Mouse (Mus musculus): ENCODE results near the gene Upf2. TPM values are rescaled to one million over a fixed set of nuclear protein-coding genes. Genes with fewer than 3 reads are reported as not detected.
"Not testable (repeated sequence)": the region's sequence is repeated elsewhere in the genome, so short reads cannot be mapped to it uniquely, and the experiment has no call there.

Gene Upf2
- polyA plus RNA-seq, 1 experiment from 2014 or later = 6.1 TPM

- ATAC-seq (replicated peaks; ENCODE audit: extremely low read depth, insufficient read depth, low FRiP score) = no peak
- 67% methylated on average over 19 of the region's 19 CpGs for WGBS
- Histone ChIP-seq H3K9ac (ENCODE audit: low read length) (no peak overlapping the region), H3K9me3 (replicated peaks; ENCODE audit: control insufficient read depth, low read length) (no peaks in the 10 kb centered on the region), H3K27me3 (ENCODE audit: control insufficient read depth, insufficient read depth, low read length) (no peaks in the 10 kb centered on the region), H3K4me2 (ENCODE audit: low read depth, low read length) (no peak overlapping the region), H3K27ac (ENCODE audit: low read length) (no peak overlapping the region), H3K36me3 (ENCODE audit: control insufficient read depth, insufficient read depth) (no peaks in the 10 kb centered on the region), H3K4me1 (ENCODE audit: control insufficient read depth, insufficient read depth, low read length) (peaks cover 7% of the 10 kb centered on the region), H3K4me3 (ENCODE audit: low read length) (no peak overlapping the region)
Observed at GRCm38 (mm10) chr2:6085622-6086530, 134.6 kb downstream of the Upf2 start.

GRCm38 (mm10) chr2:6087151-6087550, 135.9 kb downstream of the Upf2 start:
- Histone ChIP-seq H3K27me3 (ENCODE audit: control insufficient read depth, insufficient read depth, low read length) (no peaks in the 10 kb centered on the region), H3K4me3 (ENCODE audit: low read length) (no peak overlapping the region), H3K9ac (ENCODE audit: low read length) (no peak overlapping the region), H3K27ac (ENCODE audit: low read length) (no peak overlapping the region), H3K36me3 (ENCODE audit: control insufficient read depth, insufficient read depth) (no peaks in the 10 kb centered on the region), H3K4me1 (ENCODE audit: control insufficient read depth, insufficient read depth, low read length) (peaks cover 7% of the 10 kb centered on the region), H3K4me2 (ENCODE audit: low read depth, low read length) (no peak overlapping the region), H3K9me3 (replicated peaks; ENCODE audit: control insufficient read depth, low read length) (no peaks in the 10 kb centered on the region)
- ATAC-seq (replicated peaks; ENCODE audit: extremely low read depth, insufficient read depth, low FRiP score) = no peak
- 88% methylated on average over 5 of the region's 5 CpGs for WGBS

GRCm38 (mm10) chr2:6089941-6090340, 138.7 kb downstream of the Upf2 start:
- H3K27me3 ChIP-seq (ENCODE audit: control insufficient read depth, insufficient read depth, low read length); ATAC-seq (replicated peaks; ENCODE audit: extremely low read depth, insufficient read depth, low FRiP score); H3K4me3 ChIP-seq (ENCODE audit: low read length); H3K4me2 ChIP-seq (ENCODE audit: low read depth, low read length); H3K36me3 ChIP-seq (ENCODE audit: control insufficient read depth, insufficient read depth); H3K27ac ChIP-seq (ENCODE audit: low read length); H3K9me3 ChIP-seq (replicated peaks; ENCODE audit: control insufficient read depth, low read length); H3K4me1 ChIP-seq (ENCODE audit: control insufficient read depth, insufficient read depth, low read length); H3K9ac ChIP-seq (ENCODE audit: low read length): not testable (repeated sequence)
- WGBS = 81% methylated on average over 16 of the region's 16 CpGs

DNA sequence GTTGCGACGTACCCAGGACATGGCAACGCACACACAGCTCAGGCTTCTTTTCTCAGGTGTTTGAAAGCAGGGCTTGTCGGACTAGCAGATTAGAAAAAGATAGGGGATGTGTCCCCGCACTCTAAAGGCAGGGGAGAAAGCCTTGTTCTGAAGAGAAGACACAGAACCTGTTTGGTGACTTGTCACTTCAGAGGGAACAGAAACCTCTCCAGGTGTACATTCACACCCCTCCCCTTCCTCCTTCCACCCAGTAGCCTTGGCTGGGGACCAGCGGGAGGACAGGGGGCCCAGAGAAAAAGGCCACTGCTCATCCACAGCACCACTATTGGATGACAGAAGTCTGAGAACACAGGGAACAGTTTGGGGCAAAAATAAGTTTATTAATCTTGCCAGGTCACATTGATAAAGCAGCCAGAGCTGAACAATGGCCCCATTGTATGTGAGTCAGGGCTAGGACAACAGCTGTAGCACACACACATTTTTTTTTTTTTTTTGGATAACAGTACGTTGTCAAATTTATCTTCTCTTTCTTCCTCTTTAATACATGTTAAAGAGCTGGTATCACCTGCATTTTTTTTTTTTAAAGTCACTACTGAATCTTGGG, 145.9 kb downstream of the Upf2 start:
- Histone ChIP-seq H3K4me3 (ENCODE audit: low read length) (no peak overlapping the region), H3K36me3 (ENCODE audit: control insufficient read depth, insufficient read depth) (no peaks in the 10 kb centered on the region), H3K9me3 (replicated peaks; ENCODE audit: control insufficient read depth, low read length) (no peaks in the 10 kb centered on the region), H3K4me1 (ENCODE audit: control insufficient read depth, insufficient read depth, low read length) (peaks cover 31% of the 10 kb centered on the region), H3K9ac (ENCODE audit: low read length) (peak overlapping the region; percentile 9; the same call in 1 of the 2 replicates), H3K27me3 (ENCODE audit: control insufficient read depth, insufficient read depth, low read length) (no peaks in the 10 kb centered on the region; the same call in 1 of the 2 replicates), H3K27ac (ENCODE audit: low read length) (no peak overlapping the region), H3K4me2 (ENCODE audit: low read depth, low read length) (no peak overlapping the region)
- ATAC-seq (replicated peaks; ENCODE audit: extremely low read depth, insufficient read depth, low FRiP score) = no peak
- 50% methylated on average over 7 of the region's 7 CpGs for WGBS

DNA sequence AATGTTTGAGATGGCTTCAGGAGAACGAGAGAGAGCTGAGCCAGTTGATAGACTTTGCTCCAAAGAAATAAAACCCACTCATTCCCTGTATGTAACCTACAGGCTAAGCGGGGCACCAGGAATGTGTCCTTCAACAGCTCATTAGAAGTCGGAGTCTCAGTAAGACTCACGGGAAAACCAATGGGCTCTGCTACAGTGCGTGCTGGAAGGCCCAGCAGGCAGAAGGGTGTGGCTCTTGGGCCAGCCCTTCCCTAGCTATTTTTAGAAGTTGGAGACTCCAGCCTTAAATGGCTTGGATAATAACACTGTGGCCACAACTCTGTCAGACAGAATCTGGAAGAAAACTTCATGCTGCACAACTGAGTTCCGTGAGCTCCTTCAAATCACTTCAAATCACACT, 147.7 kb downstream of the Upf2 start:
- WGBS = 14% methylated on average over 6 of the region's 6 CpGs
- Histone ChIP-seq H3K4me3 (ENCODE audit: low read length) (no peak overlapping the region), H3K9ac (ENCODE audit: low read length) (peak overlapping the region; percentile 62), H3K4me1 (ENCODE audit: control insufficient read depth, insufficient read depth, low read length) (peaks cover 31% of the 10 kb centered on the region), H3K27ac (ENCODE audit: low read length) (peak overlapping the region; percentile 97), H3K9me3 (replicated peaks; ENCODE audit: control insufficient read depth, low read length) (no peaks in the 10 kb centered on the region), H3K27me3 (ENCODE audit: control insufficient read depth, insufficient read depth, low read length) (no peaks in the 10 kb centered on the region; the same call in 1 of the 2 replicates), H3K36me3 (ENCODE audit: control insufficient read depth, insufficient read depth) (no peaks in the 10 kb centered on the region), H3K4me2 (ENCODE audit: low read depth, low read length) (0 out of 2 replicates have a peak overlapping the region, but pooled peaks have one; percentile 10)
- peak; percentile 94 for ATAC-seq (replicated peaks; ENCODE audit: extremely low read depth, insufficient read depth, low FRiP score)

GRCm38 (mm10) chr2:6099443-6099842, 148.2 kb downstream of the Upf2 start:
- ATAC-seq (replicated peaks; ENCODE audit: extremely low read depth, insufficient read depth, low FRiP score) = no peak
- 52% methylated on average over 9 of the region's 9 CpGs for WGBS
- Histone ChIP-seq H3K4me3 (ENCODE audit: low read length) (no peak overlapping the region), H3K9ac (ENCODE audit: low read length) (peak overlapping the region; percentile 62), H3K9me3 (replicated peaks; ENCODE audit: control insufficient read depth, low read length) (no peaks in the 10 kb centered on the region), H3K27me3 (ENCODE audit: control insufficient read depth, insufficient read depth, low read length) (no peaks in the 10 kb centered on the region; the same call in 1 of the 2 replicates), H3K4me1 (ENCODE audit: control insufficient read depth, insufficient read depth, low read length) (peaks cover 31% of the 10 kb centered on the region), H3K36me3 (ENCODE audit: control insufficient read depth, insufficient read depth) (no peaks in the 10 kb centered on the region), H3K27ac (ENCODE audit: low read length) (peak overlapping the region; percentile 97), H3K4me2 (ENCODE audit: low read depth, low read length) (0 out of 2 replicates have a peak overlapping the region, but pooled peaks have one; percentile 10)

DNA sequence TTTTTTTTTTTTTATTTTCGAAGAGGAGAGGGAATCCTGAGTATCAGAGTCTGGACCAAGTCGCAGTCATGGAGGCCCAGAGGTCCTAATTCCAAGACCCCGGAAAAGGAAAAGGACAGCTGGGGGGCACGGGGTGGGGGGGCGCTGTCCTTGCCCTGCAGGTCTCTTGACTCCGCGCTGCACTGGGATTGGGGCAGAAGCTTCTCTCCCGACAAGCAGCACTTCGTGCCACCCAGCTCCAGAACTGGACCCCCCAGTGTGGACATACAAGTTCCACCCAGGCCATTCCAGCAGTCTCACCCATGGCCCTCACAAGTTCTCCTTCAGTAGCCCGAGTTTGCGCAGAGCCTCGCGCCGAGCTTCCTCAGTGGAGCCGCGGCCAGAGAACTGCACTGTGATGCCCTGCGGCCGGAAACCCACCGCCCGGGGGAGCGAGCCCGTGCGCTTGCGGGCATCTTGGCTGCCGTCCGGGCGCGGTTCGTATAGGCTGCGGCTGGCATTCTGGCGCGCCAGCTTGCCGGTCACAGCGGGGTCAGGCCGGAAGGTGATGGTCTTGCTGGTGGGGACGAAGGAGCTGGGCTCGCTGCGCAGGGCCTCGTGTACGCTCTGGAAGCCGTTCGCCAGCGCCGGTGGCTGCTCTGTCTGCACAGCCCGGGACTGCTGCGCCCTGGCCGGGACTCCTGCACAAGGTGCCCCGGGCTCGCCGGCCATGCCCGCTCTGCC, 148.9 kb downstream of the Upf2 start:
- Histone ChIP-seq H3K4me1 (ENCODE audit: control insufficient read depth, insufficient read depth, low read length) (peaks cover 31% of the 10 kb centered on the region), H3K4me3 (ENCODE audit: low read length) (peak overlapping the region; percentile 55), H3K27ac (ENCODE audit: low read length) (peak overlapping the region; percentile 66), H3K4me2 (ENCODE audit: low read depth, low read length) (peak overlapping the region; percentile 79), H3K27me3 (ENCODE audit: control insufficient read depth, insufficient read depth, low read length) (no peaks in the 10 kb centered on the region; the same call in 1 of the 2 replicates), H3K9ac (ENCODE audit: low read length) (peak overlapping the region; percentile 80), H3K9me3 (replicated peaks; ENCODE audit: control insufficient read depth, low read length) (no peaks in the 10 kb centered on the region), H3K36me3 (ENCODE audit: control insufficient read depth, insufficient read depth) (no peaks in the 10 kb centered on the region)
- 10% methylated on average over 51 of the region's 51 CpGs for WGBS
- ATAC-seq (replicated peaks; ENCODE audit: extremely low read depth, insufficient read depth, low FRiP score) = peak; percentile 38; the same call in 1 of the 2 replicates

- Histone ChIP-seq H3K9me3 (replicated peaks; ENCODE audit: control insufficient read depth, low read length) (no peaks in the 10 kb centered on the region), H3K4me1 (ENCODE audit: control insufficient read depth, insufficient read depth, low read length) (peaks cover 31% of the 10 kb centered on the region), H3K27ac (ENCODE audit: low read length) (peak overlapping the region; percentile 66), H3K9ac (ENCODE audit: low read length) (peak overlapping the region; percentile 80), H3K27me3 (ENCODE audit: control insufficient read depth, insufficient read depth, low read length) (no peaks in the 10 kb centered on the region; the same call in 1 of the 2 replicates), H3K4me3 (ENCODE audit: low read length) (peak overlapping the region; percentile 55), H3K4me2 (ENCODE audit: low read depth, low read length) (peak overlapping the region; percentile 79), H3K36me3 (ENCODE audit: control insufficient read depth, insufficient read depth) (no peaks in the 10 kb centered on the region)
- WGBS = 40% methylated on average over 20 of the region's 20 CpGs
- ATAC-seq (replicated peaks; ENCODE audit: extremely low read depth, insufficient read depth, low FRiP score) = no peak
Observed at GRCm38 (mm10) chr2:6100755-6101154, 149.5 kb downstream of the Upf2 start.

Data from heart, embryonic 16.5 days (tissue).